Mouse (Mus musculus): ENCODE data around the gene Akr1cl.
"Not testable (repeated sequence)": the region's sequence is repeated elsewhere in the genome, so short reads cannot be mapped to it uniquely, and the experiment has no call there.

Akr1cl gene

DNA sequence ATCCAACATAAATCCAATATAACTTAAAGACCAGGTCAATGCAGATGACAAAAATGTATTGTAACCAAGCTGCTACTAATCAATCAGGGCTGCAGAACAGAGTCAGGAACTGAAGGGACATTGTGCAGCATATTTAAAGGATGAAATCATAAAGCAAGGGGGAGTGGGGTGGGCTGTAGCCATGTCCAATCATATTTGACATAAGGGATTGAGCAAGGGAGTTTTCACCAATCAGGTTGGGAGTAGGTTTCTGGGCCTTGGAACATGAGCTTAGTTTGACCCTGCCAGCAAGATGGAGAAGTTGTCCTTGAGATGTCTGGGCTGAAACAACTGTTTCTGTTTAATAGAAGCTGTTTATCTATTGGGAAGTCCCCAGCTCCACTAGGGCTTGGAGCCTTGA is at the start of gene Akr1cl:
TSS of gene Akr1cl (minus strand) at position 119 of the 400 bp plus-strand sequence.
- no peak for DNase-seq

DNA sequence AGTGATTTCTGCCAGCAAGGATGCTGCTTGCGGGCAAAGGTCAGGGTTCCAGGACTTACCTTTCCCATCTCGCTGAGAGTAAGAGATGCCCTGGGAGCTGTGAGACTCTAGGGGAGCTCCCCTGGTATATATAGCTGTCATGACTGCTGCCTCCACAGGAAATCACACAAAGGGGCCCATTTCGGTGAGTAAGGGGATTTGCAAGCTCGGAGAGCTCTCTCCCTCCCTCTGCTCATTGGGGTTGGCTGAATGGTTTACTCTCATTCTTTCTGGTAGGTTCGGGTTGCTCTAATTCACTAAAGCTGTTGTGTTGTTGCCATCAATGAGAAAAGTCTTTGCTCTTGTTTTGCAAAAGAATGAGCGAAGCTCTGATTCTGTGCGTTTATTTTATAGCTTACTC is 49.6 kb upstream of the Akr1cl start, which contains the start of gene Crygb:
TSS of gene Crygb (minus strand) at position 101 of the 400 bp plus-strand sequence.
- DNase-seq: no peak

GRCm38 (mm10) chr1:65075607-65076006 is 43.0 kb upstream of the Akr1cl start:
- no peak for DNase-seq

GRCm38 (mm10) chr1:65073589-65073988 is 41.0 kb upstream of the Akr1cl start, which contains the start of gene Crygc:
TSS of gene Crygc (minus strand) at chr1:65073689.
- DNase-seq: no peak

GRCm38 (mm10) chr1:65067842-65068241 is 35.3 kb upstream of the Akr1cl start:
- DNase-seq: no peak

DNA sequence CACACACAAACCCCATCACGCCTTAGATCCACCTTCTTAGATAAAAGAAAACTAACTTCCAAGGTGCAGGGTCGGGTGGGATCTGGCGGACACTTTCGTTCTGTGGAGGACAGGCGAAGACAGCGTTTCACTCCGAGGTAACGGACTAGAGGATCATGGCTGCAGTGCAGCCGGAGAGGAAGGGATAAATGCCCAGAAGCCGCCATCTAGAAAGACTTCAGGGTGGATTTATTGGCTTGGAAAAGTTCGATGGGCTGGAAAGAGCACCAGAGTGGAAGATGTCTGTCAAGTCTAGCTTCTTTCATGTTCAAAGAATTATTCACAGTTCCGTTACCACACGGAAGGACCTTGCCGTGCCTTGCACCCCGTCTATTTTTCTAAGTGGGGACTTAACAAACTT is 31.6 kb upstream of the Akr1cl start:
- no peak for DNase-seq

- DNase-seq: no peak
Observed at GRCm38 (mm10) chr1:65063352-65063751, 30.8 kb upstream of the Akr1cl start, which contains the start of gene Crygd. TSS of gene Crygd (minus strand) at chr1:65063452.

DNA sequence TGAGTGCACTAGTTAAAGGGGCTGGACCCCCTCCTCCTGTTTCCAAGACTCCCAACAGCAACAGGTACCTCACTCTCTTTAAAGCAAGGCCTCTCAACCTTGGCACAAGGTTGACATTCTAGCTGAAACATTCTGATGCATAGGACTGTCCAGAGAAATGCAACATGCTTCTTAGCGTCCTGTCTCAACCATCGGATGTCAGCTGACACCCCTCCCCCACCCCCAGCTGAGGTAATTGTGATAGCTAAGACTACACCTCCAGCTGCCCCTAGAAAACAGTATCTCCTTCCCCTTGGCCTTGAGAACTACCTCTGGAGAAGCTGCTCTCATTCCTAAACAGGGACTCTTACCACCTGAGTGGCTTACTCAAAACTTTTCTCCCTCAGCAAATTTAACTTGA is 19.6 kb upstream of the Akr1cl start:
- DNase-seq: no peak

DNA sequence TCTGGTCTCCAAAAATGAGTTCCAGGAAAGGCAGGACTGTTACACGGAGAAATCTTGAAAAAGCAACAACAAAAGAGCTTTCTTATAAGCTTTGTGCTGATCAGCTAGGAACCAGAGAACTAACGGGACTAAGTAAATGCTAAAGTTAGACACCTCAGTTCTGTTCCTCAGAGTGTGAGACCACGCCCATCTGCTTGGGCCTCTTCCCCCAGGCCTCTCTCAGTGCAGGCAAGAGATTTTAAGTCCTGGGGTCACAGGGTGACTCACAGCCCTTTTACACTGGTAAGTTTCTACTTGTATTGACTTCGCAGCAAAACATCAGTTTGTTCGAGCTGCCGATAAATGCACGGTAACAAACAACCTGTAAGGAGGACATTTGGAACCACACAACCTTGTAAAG is 19.1 kb upstream of the Akr1cl start:
- no peak for DNase-seq

- not testable (repeated sequence) for DNase-seq
Observed at GRCm38 (mm10) chr1:65050952-65051351, 18.4 kb upstream of the Akr1cl start, which contains the start of gene Cryge. TSS of gene Cryge (minus strand) at chr1:65051149.

DNA sequence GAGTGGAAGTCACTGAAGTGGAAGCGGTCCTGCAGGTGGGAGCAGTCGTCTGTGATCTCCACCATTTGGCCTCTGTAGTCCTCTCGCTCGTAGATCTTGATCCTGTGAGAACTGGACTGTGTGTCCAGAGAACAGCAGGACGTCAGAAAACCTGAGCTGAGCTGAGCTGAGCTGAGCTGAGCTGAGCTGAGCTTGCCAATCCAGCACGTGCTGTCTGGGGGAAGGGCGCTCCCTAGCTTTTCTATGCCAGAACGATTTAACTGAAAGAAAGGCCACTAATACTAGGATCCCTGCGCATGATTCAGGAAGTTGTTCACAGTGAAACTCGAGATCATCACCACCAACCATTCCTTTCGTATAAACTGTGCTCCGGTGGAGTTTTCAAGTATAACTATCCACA is 16.2 kb upstream of the Akr1cl start:
- DNase-seq: no peak

- DNase-seq: no peak
Observed at GRCm38 (mm10) chr1:65046401-65047109, 14.0 kb upstream of the Akr1cl start.

GRCm38 (mm10) chr1:65043433-65043832 is 10.9 kb upstream of the Akr1cl start:
- DNase-seq: no peak

GRCm38 (mm10) chr1:65041837-65042236 is 9.3 kb upstream of the Akr1cl start:
- no peak for DNase-seq

DNA sequence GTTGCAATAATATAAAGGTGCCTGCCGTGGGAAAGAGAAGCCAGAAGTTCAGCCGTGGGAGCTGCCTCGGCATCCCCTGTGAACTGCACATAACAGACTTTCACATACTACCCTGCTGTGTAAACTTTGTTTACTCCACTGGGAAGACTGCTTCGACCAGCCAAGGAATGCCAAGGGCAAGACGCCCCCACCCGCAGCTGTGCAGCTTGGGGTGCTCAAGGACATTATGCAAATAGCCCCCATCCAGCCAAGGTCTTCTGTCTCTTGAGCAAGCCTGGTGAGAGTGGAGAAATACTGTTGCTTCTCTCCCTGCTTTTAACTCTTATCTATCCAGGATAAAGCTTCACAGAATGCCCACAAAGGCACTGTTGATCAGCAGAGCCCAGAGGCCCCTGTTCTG is 8.2 kb upstream of the Akr1cl start:
- no peak for DNase-seq

- DNase-seq: no peak
Observed at GRCm38 (mm10) chr1:65039679-65040078, 7.1 kb upstream of the Akr1cl start.

DNA sequence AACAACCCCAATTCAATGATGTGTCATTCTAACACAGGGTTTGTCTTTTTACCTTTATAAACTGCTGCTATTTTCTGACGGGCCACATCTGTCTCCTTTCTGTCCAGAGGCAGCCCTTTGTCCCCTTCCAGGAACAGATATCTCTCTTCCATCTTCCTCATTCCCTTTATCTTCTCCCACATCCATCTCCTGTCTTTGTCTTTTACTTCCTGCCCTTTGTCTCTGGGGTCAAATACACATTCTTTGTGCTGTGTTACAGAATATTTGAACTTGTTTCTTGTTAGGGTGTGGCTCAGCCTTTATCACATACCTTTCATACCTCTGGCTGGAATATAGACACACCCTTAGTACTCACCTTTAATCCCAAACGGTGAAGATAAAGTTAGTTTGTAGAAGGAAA is 5.0 kb upstream of the Akr1cl start:
- DNase-seq: no peak

GRCm38 (mm10) chr1:65035513-65035912 is 3.0 kb upstream of the Akr1cl start:
- no peak for DNase-seq

DNA sequence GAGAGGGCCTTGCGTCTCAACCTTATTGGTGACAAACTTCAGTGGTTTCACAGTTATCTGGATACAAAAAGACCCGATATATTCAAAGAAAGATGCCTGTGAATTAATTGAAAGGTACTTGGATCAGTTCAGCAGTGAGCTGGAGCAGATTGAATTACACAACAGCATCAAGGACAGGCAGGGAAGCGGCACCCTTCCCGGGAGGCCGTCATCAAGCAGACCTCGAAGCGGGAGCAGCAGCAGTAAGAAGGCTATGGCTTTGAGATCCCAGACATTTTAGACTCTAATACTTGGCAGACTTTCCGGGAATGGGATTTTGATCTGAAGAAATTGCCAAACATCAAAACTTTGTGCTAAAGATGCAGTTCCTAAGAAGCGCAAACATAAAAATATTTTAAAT is 4.4 kb downstream of the Akr1cl start:
- DNase-seq: no peak

DNA sequence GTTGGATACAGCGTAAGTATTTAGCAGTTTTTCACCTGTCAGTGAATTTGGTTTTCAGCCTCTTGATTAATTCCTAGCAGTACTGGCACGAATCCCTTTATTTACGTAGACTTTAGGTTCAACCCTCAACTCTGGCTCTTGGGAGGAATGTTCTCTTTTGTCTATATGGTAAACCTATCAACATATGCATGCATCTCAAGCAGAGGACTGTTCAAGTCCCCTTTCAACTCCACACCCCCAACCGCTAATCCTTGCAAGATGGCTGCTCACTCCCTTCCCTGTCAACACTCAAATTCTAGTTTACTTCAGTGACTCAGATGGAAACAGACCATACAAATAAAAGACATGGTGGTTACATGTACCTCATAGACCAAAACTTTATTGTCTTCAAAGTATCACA is 19.8 kb downstream of the Akr1cl start:
- DNase-seq: no peak

DNA sequence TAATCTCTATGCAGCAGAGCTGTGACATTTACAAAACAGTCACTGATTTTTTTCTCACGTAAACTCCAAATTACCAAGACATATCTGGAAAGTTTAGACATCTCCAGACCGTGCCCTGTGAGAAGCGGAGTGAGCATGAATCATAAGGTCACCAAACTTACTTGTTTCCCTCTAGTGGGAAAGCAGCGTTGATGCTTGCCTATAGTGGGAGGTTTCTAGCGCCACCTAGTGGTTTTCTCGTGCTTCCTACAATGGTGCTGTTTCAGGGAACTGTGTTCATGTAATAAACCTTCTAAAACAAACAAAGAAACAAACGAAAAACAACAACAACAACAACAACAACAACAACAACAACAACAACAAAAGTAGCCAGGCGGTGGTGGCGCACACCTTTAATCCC is 22.4 kb downstream of the Akr1cl start:
- DNase-seq: peak; percentile 41

GRCm38 (mm10) chr1:65005575-65005974 is 27.0 kb downstream of the Akr1cl start:
- DNase-seq: no peak

DNA sequence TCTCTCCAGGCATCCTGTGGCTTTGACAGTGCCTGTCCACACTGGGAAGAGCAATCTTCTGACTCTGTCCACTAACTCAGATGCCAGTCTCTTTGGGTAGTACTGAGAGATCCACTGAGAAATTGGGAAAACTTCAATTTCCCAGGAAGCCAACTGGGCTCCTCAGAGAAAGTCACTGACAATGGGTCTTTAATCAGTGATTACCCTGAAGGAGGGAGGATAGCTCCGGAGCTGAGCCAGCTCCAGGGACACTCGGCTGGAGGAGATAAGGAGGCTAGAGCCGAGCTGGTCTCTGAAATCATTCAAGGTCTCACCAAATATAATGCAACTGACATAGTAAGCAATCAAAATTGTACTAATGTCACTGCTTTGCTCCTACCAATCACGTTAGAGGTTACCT is 28.0 kb downstream of the Akr1cl start:
- no peak for DNase-seq

GRCm38 (mm10) chr1:64993206-64993605 is 39.4 kb downstream of the Akr1cl start:
- peak; percentile 12 for DNase-seq

GRCm38 (mm10) chr1:64988176-64988575 is 44.4 kb downstream of the Akr1cl start:
- no peak for DNase-seq
